Mouse (Mus musculus): ENCODE data around the gene Ndufv3.

Gene Ndufv3

DNA sequence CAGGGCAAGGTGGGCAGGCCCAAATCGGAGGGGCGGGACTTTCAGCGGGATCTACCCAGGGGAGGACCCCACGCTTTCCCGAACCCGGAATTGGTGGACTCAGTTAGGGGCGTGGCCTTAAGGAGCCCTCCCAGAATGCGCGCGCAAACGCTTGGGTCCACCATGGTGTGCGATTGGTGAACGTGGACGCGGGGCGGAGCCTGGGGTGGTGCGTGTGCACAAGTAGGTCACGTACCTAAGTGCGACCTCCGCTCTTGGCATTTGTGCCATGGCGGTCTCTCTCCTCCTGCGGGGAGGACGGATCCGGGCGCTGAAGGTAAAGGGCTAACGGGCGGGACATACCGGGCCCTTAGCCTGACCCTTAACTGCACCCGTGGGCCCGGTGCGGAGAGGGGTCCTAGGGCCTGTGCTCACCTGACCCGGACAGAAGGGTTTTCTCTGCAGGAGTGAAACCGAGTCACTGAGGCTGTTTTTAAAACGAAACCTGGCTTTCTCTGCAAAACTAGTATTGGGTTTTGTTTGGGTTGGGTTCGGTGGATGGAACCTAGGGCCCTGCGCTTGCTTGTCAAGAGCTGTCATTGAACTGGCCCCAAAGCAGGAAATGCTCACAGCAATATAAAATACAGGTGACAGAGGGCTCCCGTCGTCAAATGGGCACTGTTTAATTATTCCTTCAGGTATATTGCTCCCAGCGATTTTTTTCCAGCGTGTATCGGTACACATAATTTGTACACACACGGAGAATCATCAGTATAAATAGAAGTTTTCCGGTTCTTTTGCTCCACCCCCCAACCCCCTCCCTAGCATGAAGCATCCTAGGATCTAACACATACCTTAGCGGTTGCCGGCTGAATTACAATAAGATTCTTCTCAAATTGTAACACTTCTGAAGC lies at the start of gene Ndufv3, which contains the start of gene Wdr4:
TSS of gene Ndufv3 (plus strand) at position 170 of the 893 bp plus-strand sequence.
TSS of gene Wdr4 (minus strand) at position 35 of the 893 bp plus-strand sequence.
- DNase-seq = peak; percentile 99

- peak; percentile 44 for DNase-seq
Measured at GRCm38 (mm10) chr17:31470766-31471418, 49.0 kb upstream of the Ndufv3 start.

DNA sequence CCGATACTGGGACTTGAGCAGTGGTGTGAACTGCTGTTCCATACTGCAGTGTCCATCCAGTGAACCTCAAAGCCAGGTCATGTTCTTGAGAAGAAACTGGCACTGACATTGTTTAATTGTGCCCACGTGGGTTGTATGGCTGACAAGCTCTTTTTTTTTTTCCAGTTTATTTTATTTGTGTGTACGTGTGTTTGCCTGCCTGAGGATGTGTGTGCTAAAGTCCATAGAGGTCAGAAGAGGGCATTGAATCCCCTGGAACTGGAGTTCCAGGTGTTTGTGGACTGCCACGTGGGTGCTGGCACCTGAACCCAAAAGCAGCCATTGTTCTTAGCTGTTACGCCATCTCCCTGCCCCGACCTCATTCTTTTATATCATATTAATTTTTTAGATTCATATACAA lies 45.5 kb upstream of the Ndufv3 start:
- no peak for DNase-seq

GRCm38 (mm10) chr17:31478606-31479005 lies 41.3 kb upstream of the Ndufv3 start:
- DNase-seq = no peak

DNA sequence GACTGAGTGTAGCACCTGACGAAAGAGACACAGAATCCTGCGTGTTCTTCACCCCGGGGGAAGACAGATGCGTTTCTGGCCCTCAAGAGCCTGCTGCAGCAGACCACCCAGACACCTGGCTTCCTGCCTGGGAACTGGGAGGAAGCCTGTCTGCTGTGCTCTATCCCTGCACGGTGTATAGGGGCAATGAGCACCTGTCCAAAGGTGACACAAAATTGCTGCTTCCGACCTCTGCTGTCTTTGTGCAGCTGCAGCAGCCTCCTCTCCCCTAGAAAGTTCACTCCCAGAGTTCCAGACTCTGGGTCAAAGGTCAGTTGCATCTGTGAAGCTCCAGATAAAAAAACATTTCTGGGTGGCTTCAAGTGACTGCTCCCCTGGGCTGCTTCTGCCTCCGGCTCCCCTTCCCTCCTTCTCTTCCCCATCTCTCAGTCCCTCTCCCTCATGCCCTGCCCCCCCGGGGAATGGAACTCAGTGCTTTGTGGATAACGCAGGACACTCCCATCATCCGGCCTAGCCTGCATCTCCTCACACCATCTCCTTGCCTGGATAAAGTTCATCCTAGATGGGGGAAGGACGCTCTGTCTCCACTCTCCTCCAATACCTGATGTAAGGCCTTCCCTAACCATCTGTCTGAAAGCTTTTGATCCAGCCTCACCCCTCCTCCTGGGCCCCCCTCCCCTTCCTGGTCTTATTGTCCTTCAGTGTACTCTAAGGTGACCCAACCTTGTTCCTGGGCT lies 40.6 kb upstream of the Ndufv3 start:
- no peak for DNase-seq

GRCm38 (mm10) chr17:31486616-31487198 lies 33.2 kb upstream of the Ndufv3 start:
- DNase-seq = no peak

GRCm38 (mm10) chr17:31487433-31488060 lies 32.4 kb upstream of the Ndufv3 start:
- DNase-seq = no peak

- DNase-seq = no peak
Measured at GRCm38 (mm10) chr17:31491355-31491754, 28.6 kb upstream of the Ndufv3 start.

DNA sequence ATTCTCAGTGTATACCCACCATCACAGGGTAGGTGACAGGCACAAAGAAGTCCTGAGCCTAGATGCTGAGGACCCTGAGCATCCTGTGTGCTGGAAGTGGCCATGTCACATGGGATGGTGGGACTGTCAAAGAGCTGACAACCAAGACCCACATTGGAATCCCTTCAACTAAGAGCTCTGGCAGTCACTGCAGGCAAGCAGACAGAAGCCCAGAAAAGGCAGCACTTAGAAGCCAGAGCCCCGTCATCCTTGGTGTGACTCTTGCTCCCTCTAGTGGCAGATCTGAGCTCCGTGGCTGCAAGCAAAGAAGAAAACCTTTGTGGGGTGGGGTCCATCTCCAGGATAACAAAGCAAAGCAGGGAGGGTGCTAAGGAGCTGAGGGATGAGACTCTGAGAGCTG lies 27.5 kb upstream of the Ndufv3 start:
- peak; percentile 77 for DNase-seq

DNA sequence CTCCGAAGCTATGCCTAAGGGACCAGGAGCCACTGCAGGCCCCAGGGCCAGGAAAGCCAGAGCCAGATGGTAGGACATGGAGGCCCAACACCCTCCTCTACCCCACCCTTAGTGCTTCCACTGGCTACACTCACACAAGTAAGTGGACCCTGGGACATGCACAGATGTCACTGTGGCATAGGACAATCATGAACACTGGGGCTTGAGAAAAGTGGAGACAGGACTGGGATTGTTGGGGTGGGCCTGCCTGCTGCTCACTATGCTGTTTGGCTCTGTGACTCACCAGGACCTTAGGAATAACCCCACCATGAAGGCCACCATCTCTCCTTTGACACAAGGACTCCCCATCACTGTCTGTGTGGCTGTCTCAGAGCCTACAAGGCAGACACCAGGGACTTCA lies 24.9 kb upstream of the Ndufv3 start:
- DNase-seq = no peak

GRCm38 (mm10) chr17:31497726-31498125 lies 22.2 kb upstream of the Ndufv3 start:
- no peak for DNase-seq

GRCm38 (mm10) chr17:31499725-31500124 lies 20.2 kb upstream of the Ndufv3 start:
- DNase-seq = no peak

GRCm38 (mm10) chr17:31500416-31500815 lies 19.5 kb upstream of the Ndufv3 start:
- DNase-seq = no peak

DNA sequence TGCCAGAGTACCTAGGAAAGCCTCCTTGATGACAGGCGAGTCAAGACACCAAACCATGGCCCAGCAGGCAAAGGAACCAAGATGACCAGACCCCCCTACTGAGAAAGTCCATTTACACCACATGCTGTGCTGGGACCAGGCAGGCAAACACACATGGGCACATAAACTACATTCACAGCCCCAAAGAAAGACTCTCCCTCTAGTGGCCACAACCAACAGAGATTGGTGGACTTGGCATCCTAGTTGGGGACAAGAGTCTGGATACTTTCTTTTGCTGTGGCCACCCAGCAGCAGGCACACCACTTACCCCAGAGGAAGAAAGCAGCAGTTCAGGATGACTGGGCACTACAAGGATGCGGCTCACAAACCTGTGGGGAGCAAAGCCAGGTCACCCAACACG lies 19.0 kb upstream of the Ndufv3 start:
- DNase-seq = no peak

DNA sequence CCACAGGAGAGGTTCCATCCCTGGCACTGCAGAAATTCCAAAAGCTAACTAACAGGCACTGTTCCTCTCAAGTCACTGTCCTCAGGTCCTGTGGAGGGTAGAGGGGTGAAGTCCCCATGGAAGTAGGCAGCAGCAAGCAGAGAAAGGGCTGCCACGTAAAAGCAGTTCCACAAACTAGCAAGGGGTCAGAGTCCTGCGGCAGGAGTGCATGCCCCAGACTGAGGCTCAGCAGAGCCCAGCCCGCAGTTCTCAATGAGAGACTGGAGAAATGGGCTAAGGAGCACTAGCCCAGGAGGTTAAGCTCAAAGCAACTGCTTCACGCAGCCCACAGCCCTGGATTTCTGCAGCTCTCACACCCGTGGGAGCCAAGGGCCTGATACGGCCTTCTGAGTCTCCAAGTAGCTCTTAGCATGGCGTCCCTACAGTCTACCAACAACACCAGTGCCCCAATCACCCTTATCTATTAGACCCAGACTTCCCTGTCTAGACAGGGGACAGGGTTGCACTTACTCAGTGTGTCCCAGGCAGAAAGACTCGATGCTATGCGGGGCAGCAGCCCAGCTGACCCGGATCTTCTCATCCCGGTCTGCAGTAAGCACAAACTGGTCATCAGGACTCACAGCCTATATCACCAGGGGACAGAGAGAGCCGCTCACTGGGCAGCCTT lies 17.5 kb upstream of the Ndufv3 start:
- DNase-seq = no peak

GRCm38 (mm10) chr17:31503337-31503736 lies 16.6 kb upstream of the Ndufv3 start:
- DNase-seq = no peak

DNA sequence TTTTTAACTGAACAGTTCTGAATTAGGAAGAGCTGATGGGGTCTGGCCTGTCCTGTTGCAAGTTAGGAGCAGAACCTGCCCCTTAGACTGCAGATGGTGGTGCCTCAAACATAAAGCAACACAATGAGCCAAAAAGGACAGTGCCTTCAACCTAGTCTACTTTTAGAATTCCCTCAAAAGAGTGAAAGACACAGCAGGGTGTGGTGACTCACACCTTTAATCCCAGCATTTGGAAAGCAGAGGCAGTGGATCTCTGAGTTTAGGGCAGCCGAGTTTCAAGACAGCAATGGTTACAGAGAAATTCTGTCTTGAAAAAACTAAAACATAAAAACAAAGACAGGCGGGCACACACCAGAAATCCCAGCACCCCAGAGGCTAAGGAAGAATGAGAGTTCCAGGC lies 16.0 kb upstream of the Ndufv3 start:
- DNase-seq = no peak

- DNase-seq = no peak
Measured at GRCm38 (mm10) chr17:31505013-31505412, 14.9 kb upstream of the Ndufv3 start.

DNA sequence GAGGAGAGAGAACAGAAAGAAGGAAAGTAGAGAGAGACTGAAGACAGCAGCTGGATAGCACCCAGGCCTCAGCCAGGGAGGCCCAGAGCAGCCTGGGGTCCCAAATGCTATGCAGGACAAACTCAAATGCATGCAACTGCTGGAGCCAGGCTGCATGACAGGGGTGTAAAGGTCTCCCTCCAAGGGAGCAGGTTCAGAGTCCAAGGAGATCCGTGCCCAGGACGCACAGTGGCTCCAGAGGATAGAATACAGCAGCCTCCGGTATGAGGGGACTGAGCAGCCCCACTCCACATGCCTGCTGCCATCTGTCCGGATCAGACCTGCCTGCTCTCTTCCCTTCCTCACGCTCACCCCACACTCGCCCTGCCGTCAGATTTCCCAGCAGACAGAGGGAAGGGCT lies 13.6 kb upstream of the Ndufv3 start:
- no peak for DNase-seq

GRCm38 (mm10) chr17:31510944-31511343 lies 9.0 kb upstream of the Ndufv3 start:
- no peak for DNase-seq

DNA sequence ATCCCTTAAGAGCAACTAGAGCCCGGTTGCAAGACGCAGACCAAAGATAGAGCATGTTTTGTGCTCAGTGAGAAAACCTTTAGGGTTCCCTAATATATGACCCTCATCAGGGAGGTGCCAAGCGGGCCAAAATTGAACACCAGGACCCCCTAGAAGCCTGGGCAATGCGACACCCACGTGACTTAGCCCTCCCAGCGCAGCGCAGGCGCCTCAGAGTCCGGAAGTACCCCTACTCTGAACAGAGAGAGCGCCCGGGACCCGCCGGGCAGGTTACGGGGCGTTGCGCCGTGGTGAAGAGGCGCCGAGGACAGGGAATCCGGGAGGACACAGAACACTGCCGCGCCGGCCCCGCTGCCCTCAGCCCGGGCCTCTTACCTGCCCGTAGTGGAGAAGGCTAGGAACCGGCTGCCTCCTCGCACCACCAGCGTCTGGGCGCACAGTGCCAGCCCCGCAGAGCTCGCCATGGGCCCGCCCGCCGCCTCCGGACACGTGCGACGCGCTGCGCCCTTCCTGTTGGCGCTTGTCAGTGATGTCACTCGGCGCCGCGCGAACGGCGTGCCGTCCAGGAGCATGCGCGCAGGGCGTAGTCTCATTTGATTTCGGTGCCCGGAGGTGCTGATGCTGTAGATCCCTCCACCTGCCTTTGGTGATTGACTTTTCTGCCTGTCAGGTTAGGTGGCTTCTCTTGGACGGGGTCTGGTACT lies 8.0 kb upstream of the Ndufv3 start:
- peak; percentile 90 for DNase-seq

Data from right cerebral cortex, postnatal 14 days (tissue).